Mouse (Mus musculus): ENCODE results near the gene Mogat2.

DNA sequence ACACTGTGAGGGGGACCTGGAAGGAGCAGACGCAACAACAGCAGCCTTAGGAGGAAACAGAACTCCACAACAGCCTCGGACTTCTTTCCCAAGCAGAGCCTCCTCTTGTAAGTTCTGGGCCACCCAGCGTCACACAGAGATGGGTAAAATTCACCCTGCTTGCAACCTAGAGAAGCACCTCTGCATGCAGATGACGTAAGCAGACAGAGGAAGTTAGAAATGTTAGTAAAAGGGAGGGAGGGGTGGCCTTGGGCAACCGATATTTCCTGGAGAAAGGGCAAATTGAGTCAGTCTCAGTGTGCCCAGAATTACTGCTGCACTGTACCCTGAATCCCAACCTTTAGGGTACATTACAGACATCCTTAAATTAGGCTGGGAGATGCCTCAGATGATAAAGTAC lies 48.5 kb downstream of the Mogat2 start:
- no peak for TF ChIP-seq POLR2A (IDR thresholded peaks at IDR 0.05; ENCODE audit: insufficient read depth, low read depth, low read length)
- TF ChIP-seq CTCF (IDR thresholded peaks at IDR 0.05; ENCODE audit: insufficient read depth, low read depth, low read length): no peak
